Mouse (Mus musculus) spleen, adult 2 months (tissue): Measurements from ENCODE around the gene Gm20388. TPM values are rescaled to one million over a fixed set of nuclear protein-coding genes. Genes with fewer than 3 reads are reported as not detected.
"Not testable (repeated sequence)": the region's sequence is repeated elsewhere in the genome, so short reads cannot be mapped to it uniquely, and the experiment has no call there.

ENCODE experiments used
- DNase-seq, 2 experiments: peaks; one replicate each; pipeline versions ENCODE4 v3.0.0 to v3.0.0-alpha.2; 2012 to 2021; ENCODE audit warnings: low spot score in 2 of 2, low read depth in 1 of 2
- H3K27ac ChIP-seq: fragments of 200-500 bp; 2 replicates; pipeline ENCODE4 v1.5.1; 2012; ENCODE audit warnings: low read length, inconsistent platforms; ENCODE audit not compliant: insufficient read depth
- H3K27me3 ChIP-seq: fragments of 200-500 bp; 2 replicates; pipeline ENCODE4 v1.6.1; 2012; ENCODE audit warnings: mild to moderate bottlenecking, moderate library complexity, low read length, inconsistent platforms; ENCODE audit not compliant: control insufficient read depth, insufficient read depth
- H3K36me3 ChIP-seq: fragments of 200-500 bp; 2 replicates; pipeline ENCODE4 v1.6.1; 2012; ENCODE audit warnings: mild to moderate bottlenecking, low read length, inconsistent platforms; ENCODE audit not compliant: control insufficient read depth, insufficient read depth
- H3K4me1 ChIP-seq: fragments of 200-500 bp; 2 replicates; pipeline ENCODE4 v1.6.1; 2011; ENCODE audit warnings: inconsistent platforms; ENCODE audit not compliant: control insufficient read depth, insufficient read depth, insufficient read length
- H3K4me3 ChIP-seq: fragments of 200-500 bp; 2 replicates; pipeline ENCODE4 v1.5.1; 2011; ENCODE audit warnings: mild to moderate bottlenecking, inconsistent platforms; ENCODE audit not compliant: insufficient read depth, insufficient read length; ENCODE audit errors: extremely low read depth
- CTCF ChIP-seq: fragments of 200-500 bp; IDR thresholded peaks from 2 replicates; pipeline ENCODE4 v1.5.1; 2011; ENCODE audit warnings: mild to moderate bottlenecking, inconsistent platforms; ENCODE audit not compliant: insufficient read depth, insufficient read length, insufficient replicate concordance; ENCODE audit errors: extremely low read depth
- POLR2A ChIP-seq: fragments of 200-500 bp; IDR thresholded peaks from 2 replicates; pipeline ENCODE4 v1.6.1; 2011; ENCODE audit warnings: low read depth, low read length, inconsistent platforms
- WGBS: fragments of 180-500 bp; shearing (Covaris S2); methylation state at CpG from one replicate; pipeline ENCODE4 v1.1.7; 2018; 5-methylcytosine and 5-hydroxymethylcytosine counted together
- polyA plus RNA-seq: library from polyadenylated mRNA; depleted of rRNA; stranded (reverse); fragments of >200 nt; gene quantifications from 2 replicates; pipeline ENCODE4 v1.2.3, GENCODE M21; 2012

Gm20388 gene
- polyA plus RNA-seq, 1 experiment: 26.1 TPM

- Histone ChIP-seq H3K27ac (no peak overlapping the region), H3K4me3 (no peak overlapping the region)
Measured at GRCm38 (mm10) chr8:123444131-123444530, 3533.5 kb downstream of the Gm20388 start.

GRCm38 (mm10) chr8:123445981-123446380 lies 3535.3 kb downstream of the Gm20388 start:
- H3K4me3 ChIP-seq: no peak overlapping the region
- no peaks in the 10 kb centered on the region for H3K36me3 ChIP-seq
- H3K4me1 ChIP-seq: no peaks in the 10 kb centered on the region
- no peak for DNase-seq
- TF ChIP-seq CTCF (no peak), POLR2A (no peak)
- H3K27me3 ChIP-seq: no peaks in the 10 kb centered on the region
- 91% methylated on average over 10 of the region's 10 CpGs for WGBS
- no peak overlapping the region for H3K27ac ChIP-seq

More at GRCm38 (mm10) chr8:123444131-123444530, 3533.5 kb downstream of the Gm20388 start:
- TF ChIP-seq POLR2A (no peak), CTCF (no peak)
- 69% methylated on average over 6 of the region's 6 CpGs for WGBS
- Histone ChIP-seq H3K4me1 (no peaks in the 10 kb centered on the region), H3K36me3 (no peaks in the 10 kb centered on the region), H3K27me3 (no peaks in the 10 kb centered on the region)
- DNase-seq: no peak

- no peaks in the 10 kb centered on the region for H3K36me3 ChIP-seq
- H3K4me3 ChIP-seq: no peak overlapping the region
- no peak overlapping the region for H3K27ac ChIP-seq
- no peaks in the 10 kb centered on the region for H3K27me3 ChIP-seq
- 91% methylated on average over 6 of the region's 6 CpGs for WGBS
- TF ChIP-seq CTCF (no peak), POLR2A (no peak)
- no peak for DNase-seq
- no peaks in the 10 kb centered on the region for H3K4me1 ChIP-seq
Measured at GRCm38 (mm10) chr8:123446799-123447198, 3536.2 kb downstream of the Gm20388 start.

GRCm38 (mm10) chr8:123450783-123451182 lies 3540.1 kb downstream of the Gm20388 start:
- H3K27ac ChIP-seq: no peak overlapping the region
- 22% methylated on average over 5 of the region's 5 CpGs for WGBS
- H3K4me1 ChIP-seq: no peaks in the 10 kb centered on the region
- H3K4me3 ChIP-seq: no peak overlapping the region
- no peak for DNase-seq
- TF ChIP-seq CTCF (no peak), POLR2A (no peak)
- peaks cover 8% of the 10 kb centered on the region for H3K36me3 ChIP-seq
- no peaks in the 10 kb centered on the region for H3K27me3 ChIP-seq

GRCm38 (mm10) chr8:123451747-123452146 lies 3541.1 kb downstream of the Gm20388 start:
- not testable (repeated sequence) for H3K27me3 ChIP-seq, DNase-seq, H3K27ac ChIP-seq, H3K4me1 ChIP-seq, H3K36me3 ChIP-seq, H3K4me3 ChIP-seq
- 85% methylated on average over 12 of the region's 12 CpGs for WGBS

GRCm38 (mm10) chr8:123452149-123452548 lies 3541.5 kb downstream of the Gm20388 start:
- WGBS: 29% methylated on average over 4 of the region's 4 CpGs
- Histone ChIP-seq H3K36me3 (peaks cover 9% of the 10 kb centered on the region), H3K27me3 (no peaks in the 10 kb centered on the region), H3K4me1 (no peaks in the 10 kb centered on the region), H3K27ac (no peak overlapping the region), H3K4me3 (no peak overlapping the region)
- TF ChIP-seq POLR2A (no peak), CTCF (no peak)
- DNase-seq: no peak

GRCm38 (mm10) chr8:123453291-123453690 lies 3542.7 kb downstream of the Gm20388 start:
- peaks cover 11% of the 10 kb centered on the region for H3K36me3 ChIP-seq
- H3K27ac ChIP-seq: no peak overlapping the region
- H3K4me3 ChIP-seq: no peak overlapping the region
- 79% methylated on average over 7 of the region's 7 CpGs for WGBS
- no peaks in the 10 kb centered on the region for H3K27me3 ChIP-seq
- no peaks in the 10 kb centered on the region for H3K4me1 ChIP-seq
- no peak for DNase-seq
- TF ChIP-seq POLR2A (no peak), CTCF (no peak)
